Mouse (Mus musculus) liver, embryonic 11.5 days (tissue): ENCODE results near the gene Gm10638. TPM values are rescaled to one million over a fixed set of nuclear protein-coding genes. Genes with fewer than 3 reads are reported as not detected.

Source experiments
- ATAC-seq: fragments of 200-750 bp; cut with Nextera tagmentation; replicated peaks from 2 replicates; pipeline ENCODE4 v1.8.0; 2017; ENCODE audit warnings: moderate number of reproducible peaks, mild to moderate bottlenecking, moderate TSS enrichment, moderate library complexity; ENCODE audit not compliant: low FRiP score
- DNase-seq: peaks from one replicate; pipeline ENCODE4 v3.0.0-alpha.2; 2017; ENCODE audit warnings: low spot score
- H3K27ac ChIP-seq: fragments of 300-500 bp; sonication (generic); 2 replicates; pipeline ENCODE4 v1.5.1; 2014; ENCODE audit warnings: mild to moderate bottlenecking, low read depth, low read length, control low read depth
- H3K27me3 ChIP-seq: fragments of 300-500 bp; sonication (generic); replicated peaks from 2 replicates; pipeline ENCODE4 v1.6.1; 2014; ENCODE audit warnings: low read length, mixed read lengths; ENCODE audit not compliant: control insufficient read depth, insufficient read depth
- H3K36me3 ChIP-seq: fragments of 300-500 bp; sonication (generic); 2 replicates; pipeline ENCODE4 v1.6.1; 2014; ENCODE audit warnings: mild to moderate bottlenecking, low read length, moderate library complexity, mixed read lengths; ENCODE audit not compliant: control insufficient read depth, insufficient read depth
- H3K4me1 ChIP-seq: fragments of 300-500 bp; sonication (generic); replicated peaks from 2 replicates; pipeline ENCODE4 v1.6.1; 2014; ENCODE audit warnings: low read length, mixed read lengths; ENCODE audit not compliant: control insufficient read depth, insufficient read depth
- H3K4me2 ChIP-seq: fragments of 300-500 bp; sonication (generic); 2 replicates; pipeline ENCODE4 v1.6.1; 2014; ENCODE audit warnings: mild to moderate bottlenecking, control low read depth, moderate library complexity
- H3K4me3 ChIP-seq: fragments of 300-500 bp; sonication (generic); 2 replicates; pipeline ENCODE4 v1.5.1; 2014; ENCODE audit warnings: low read depth, low read length, control low read depth
- H3K9ac ChIP-seq: fragments of 300-500 bp; sonication (generic); 2 replicates; pipeline ENCODE4 v1.6.1; 2014; ENCODE audit warnings: low read depth, low read length, control low read depth
- H3K9me3 ChIP-seq: fragments of 300-500 bp; sonication (generic); 2 replicates; pipeline ENCODE4 v1.6.1; 2016; ENCODE audit warnings: low read length, inconsistent platforms, mixed read lengths; ENCODE audit not compliant: control insufficient read depth
- WGBS: fragments of 180-500 bp; shearing (Covaris S2); extraction: QIAGEN DNeasy Blood & Tissue Kit; methylation state at CpG from one replicate; pipeline ENCODE4 v1.1.7; 2014; 5-methylcytosine and 5-hydroxymethylcytosine counted together
- polyA plus RNA-seq: library from polyadenylated mRNA; unstranded; fragments of >200 nt; fragmentation: Nextera tagmentation; extraction: Ambion mirVana; gene quantifications from 2 replicates; pipeline ENCODE4 v1.2.1, GENCODE M21; 2014

Gm10638 gene
- polyA plus RNA-seq, 1 experiment from 2014 or later: 1.1 TPM

DNA sequence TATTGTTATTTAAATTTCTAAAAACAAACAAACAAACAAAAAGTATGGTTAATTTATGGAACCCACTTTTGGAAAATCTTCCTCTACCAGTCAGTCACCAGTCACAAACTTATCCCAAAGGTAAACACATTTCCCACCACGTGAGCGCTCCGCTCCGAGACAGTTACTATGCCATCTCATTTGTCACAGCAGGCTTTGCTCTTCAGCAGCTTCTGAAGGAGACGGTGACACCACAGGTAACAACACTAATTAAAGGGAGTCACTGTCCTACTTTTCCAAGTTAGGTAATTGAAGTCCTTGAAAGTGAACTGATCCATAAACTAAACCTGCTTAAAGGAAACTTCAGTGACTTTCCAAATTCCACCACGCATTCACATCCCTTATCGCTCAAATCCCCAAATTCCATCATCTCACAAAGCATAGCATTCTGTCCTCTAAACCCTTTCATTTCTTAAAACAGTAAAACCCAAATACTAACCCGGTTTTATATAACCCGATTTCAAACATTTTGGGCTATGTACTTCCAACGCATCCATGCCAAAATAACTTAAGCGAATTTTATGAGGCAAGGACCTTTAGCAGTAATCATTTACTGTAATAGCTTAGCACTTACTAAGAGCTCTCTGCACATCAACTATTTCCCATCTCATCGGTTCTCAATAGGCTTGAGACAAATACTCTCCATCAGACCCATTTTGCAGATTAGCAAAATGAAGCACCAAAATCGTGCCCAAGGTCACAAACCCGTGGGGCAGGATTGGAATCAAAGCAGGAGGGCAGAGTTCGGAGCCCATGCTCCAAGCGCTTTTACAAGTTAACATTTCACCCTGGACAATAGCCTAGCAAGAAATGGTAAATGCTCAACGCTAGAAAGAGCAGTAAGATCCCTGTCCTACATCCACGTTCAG lies 932 bp upstream of the Gm10638 start:
- H3K9me3 ChIP-seq: no peaks in the 10 kb centered on the region
- H3K4me3 ChIP-seq: peak overlapping the region; percentile 94
- peak overlapping the region; percentile 96 for H3K27ac ChIP-seq
- no peak for ATAC-seq
- H3K36me3 ChIP-seq: no peaks in the 10 kb centered on the region
- peaks cover 10% of the 10 kb centered on the region for H3K4me1 ChIP-seq
- WGBS: 6% methylated on average over 18 of the region's 18 CpGs
- H3K4me2 ChIP-seq: peak overlapping the region; percentile 72
- H3K9ac ChIP-seq: peak overlapping the region; percentile 94
- DNase-seq: no peak
- H3K27me3 ChIP-seq: no peaks in the 10 kb centered on the region

DNA sequence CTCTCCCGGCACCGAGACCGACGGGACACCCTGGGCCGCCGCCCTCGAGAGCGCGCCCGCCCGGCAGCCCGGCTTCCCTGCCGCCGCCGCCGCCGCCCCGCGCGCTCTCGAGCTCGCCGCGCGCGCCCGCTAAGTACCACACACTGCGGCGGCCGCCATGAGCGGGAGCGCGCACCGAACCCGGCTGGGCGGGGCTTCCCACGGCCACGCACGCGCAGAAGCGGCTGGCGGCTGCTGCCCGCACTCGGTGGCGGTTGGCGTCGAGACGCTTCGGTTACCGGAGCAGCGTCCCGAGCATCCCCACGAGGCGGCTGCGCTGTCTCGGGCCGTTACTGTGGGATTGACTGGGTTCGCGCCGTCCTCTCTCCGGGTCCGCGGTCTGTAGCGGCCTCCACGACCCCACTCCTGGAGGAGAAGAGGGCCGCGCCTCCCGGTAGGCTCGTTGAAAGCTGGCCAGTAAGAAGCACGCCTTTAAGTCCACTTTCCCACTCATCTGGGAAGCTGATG lies 489 bp downstream of the Gm10638 start:
- Histone ChIP-seq H3K27ac (peak overlapping the region; percentile 96), H3K36me3 (no peaks in the 10 kb centered on the region), H3K4me3 (peak overlapping the region; percentile 94), H3K4me1 (peaks cover 10% of the 10 kb centered on the region), H3K9ac (peak overlapping the region; percentile 94), H3K4me2 (peak overlapping the region; percentile 93), H3K27me3 (no peaks in the 10 kb centered on the region), H3K9me3 (no peaks in the 10 kb centered on the region)
- peak; percentile 96 for DNase-seq
- ATAC-seq: peak; percentile 83
- under 1% methylated on average over 69 of the region's 70 CpGs for WGBS

DNA sequence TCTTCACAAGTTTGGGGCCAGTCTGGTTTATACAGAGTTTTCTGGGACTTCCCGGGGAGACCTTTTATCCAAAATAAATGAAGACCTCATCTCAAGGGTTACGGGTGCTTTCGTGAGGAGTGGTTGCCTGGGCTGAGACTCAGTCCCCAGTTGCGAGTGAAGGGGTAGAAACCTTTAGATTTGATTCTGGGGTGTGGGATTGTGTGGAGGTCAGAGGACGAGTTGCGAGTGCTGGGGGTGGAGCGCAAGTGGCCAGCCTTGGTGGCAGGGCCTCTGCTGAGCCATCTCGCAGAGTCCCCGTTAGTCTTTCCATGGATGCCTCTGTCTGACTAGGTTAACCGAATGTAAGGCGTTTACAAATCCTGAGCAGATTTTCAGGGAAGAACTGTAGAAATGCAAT lies 1.0 kb downstream of the Gm10638 start:
- no peaks in the 10 kb centered on the region for H3K9me3 ChIP-seq
- WGBS: 1% methylated on average over 11 of the region's 11 CpGs
- ATAC-seq (peak; percentile 26; the same call in 1 of the 2 replicates), DNase-seq (no peak)
- H3K4me1 ChIP-seq: peaks cover 10% of the 10 kb centered on the region
- H3K36me3 ChIP-seq: no peaks in the 10 kb centered on the region
- H3K4me2 ChIP-seq: peak overlapping the region; percentile 93
- H3K4me3 ChIP-seq: peak overlapping the region; percentile 94
- peak overlapping the region; percentile 50; the same call in 1 of the 2 replicates for H3K27ac ChIP-seq
- H3K27me3 ChIP-seq: no peaks in the 10 kb centered on the region
- H3K9ac ChIP-seq: peak overlapping the region; percentile 94

DNA sequence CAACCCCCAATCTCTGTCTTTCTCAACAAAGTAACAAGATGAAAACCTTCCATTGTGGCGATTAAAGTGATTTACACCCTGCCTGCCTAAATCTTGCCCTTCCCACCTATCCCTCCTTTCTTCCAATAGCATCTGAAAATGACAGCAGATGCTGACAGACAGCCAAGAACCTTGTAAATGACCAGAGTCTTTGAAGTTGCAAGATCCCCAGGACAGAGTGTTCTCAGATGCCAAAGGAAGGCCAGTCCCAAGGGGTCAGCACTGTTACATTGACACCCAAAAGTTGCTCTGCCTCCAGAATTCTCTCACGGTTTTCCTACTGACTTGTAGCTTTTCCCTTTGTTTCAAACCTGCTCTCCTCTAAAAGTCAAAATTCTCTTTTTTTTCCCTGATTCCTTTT lies 4.3 kb downstream of the Gm10638 start:
- no peaks in the 10 kb centered on the region for H3K9me3 ChIP-seq
- ATAC-seq (no peak), DNase-seq (no peak)
- H3K36me3 ChIP-seq: no peaks in the 10 kb centered on the region
- 35% methylated on average over 2 of the region's 2 CpGs for WGBS
- H3K4me2 ChIP-seq: no peak overlapping the region
- H3K27ac ChIP-seq: no peak overlapping the region
- H3K4me3 ChIP-seq: no peak overlapping the region
- no peaks in the 10 kb centered on the region for H3K27me3 ChIP-seq
- no peak overlapping the region for H3K9ac ChIP-seq
- no peaks in the 10 kb centered on the region for H3K4me1 ChIP-seq

DNA sequence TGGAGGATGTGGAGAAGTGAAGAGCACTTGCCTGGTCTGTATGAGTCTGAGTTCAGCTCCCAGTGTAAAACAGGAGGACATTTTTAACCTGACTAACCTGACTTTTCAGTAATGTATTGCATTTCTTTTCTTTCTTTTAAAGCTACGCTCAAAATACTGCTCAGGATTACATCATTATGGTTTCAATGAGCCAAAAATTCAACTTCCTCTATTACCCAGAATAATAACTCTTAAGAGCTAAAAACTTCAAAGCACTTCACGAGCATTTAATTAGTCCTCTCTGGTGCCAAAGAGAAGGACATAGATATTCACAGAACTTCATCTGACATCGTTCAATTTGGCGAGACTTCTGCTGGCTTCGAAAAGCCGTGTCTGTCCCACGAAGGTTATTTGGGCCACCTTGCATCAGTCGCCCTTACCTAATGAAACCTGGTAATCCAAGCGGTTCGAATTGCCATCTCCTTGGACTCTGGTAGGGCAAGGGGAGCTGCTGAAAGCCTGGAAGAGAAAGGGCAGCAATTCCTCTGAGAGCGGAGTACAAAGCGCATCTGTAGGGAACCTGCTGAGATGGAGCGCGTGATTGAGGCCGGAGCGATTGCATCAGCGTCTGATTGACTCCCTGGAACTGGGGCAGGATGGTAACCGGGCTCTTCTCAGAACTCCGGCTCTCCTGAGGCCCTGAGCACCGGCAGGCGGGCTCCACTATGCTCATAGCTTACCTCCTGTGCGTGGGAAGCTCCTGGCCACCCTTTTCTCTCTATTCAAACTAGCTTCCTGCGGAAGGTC lies 11.6 kb downstream of the Gm10638 start:
- no peak overlapping the region for H3K4me3 ChIP-seq
- DNase-seq: no peak
- no peak overlapping the region for H3K27ac ChIP-seq

DNA sequence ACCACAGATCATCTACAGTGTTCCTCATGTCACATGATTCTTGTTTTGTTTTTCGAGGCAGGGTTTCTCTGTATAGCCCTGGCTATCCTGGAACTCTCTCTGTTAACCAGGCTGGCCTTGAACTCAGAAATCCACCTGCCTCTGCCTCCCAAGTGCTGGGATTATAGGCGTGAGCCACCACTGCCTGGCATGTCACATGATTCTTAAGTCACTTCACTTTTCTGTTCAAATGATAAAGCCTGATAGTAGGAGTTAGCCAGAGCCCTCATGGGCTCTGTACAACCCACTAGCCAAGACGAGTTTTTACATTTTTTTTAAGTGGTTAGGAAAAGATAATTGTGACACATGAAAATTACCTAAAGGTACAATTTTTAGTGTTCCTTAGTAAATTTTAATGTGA lies 13.2 kb downstream of the Gm10638 start:
- Histone ChIP-seq H3K9ac (no peak overlapping the region), H3K9me3 (no peaks in the 10 kb centered on the region), H3K4me1 (0 out of 2 replicates have a peak, but pooled peaks cover 4% of the 10 kb centered on the region), H3K27me3 (peaks cover 7% of the 10 kb centered on the region; the same call in 1 of the 2 replicates), H3K36me3 (no peaks in the 10 kb centered on the region), H3K4me3 (no peak overlapping the region), H3K27ac (no peak overlapping the region), H3K4me2 (no peak overlapping the region)
- DNase-seq (no peak), ATAC-seq (peak; percentile 58)
- 49% methylated on average over 3 of the region's 3 CpGs for WGBS

More for the DNA sequence above, 11.6 kb downstream of the Gm10638 start:
- H3K9ac ChIP-seq: no peak overlapping the region
- no peak overlapping the region for H3K4me2 ChIP-seq
- H3K9me3 ChIP-seq: no peaks in the 10 kb centered on the region
- no peaks in the 10 kb centered on the region for H3K27me3 ChIP-seq
- 40% methylated on average over 23 of the region's 23 CpGs for WGBS
- 0 out of 2 replicates have a peak, but pooled peaks cover 4% of the 10 kb centered on the region for H3K4me1 ChIP-seq
- ATAC-seq: no peak
- no peaks in the 10 kb centered on the region for H3K36me3 ChIP-seq

DNA sequence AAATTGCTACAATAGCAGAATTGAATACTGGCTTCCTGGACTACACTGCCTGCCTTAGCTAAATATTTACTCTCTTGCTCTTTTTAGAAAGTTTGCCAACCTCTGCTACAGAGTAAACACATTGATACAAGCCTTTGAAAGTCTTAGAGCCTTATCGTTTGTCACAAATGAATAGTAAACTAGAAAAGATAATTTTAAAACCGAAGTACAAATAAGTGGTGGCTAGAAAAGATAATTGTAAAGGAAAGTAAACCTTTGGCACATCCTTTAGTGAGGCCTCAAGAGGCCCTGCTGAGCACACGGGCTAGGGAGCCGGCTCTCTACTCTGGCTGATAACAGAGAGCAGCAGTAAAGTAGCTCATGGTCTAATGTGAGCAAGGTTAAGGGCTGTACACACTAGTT lies 13.6 kb downstream of the Gm10638 start:
- Histone ChIP-seq H3K27ac (0 out of 2 replicates have a peak overlapping the region, but pooled peaks have one; percentile 26), H3K4me3 (no peak overlapping the region), H3K9me3 (no peaks in the 10 kb centered on the region), H3K27me3 (peaks cover 7% of the 10 kb centered on the region; the same call in 1 of the 2 replicates), H3K36me3 (no peaks in the 10 kb centered on the region), H3K9ac (no peak overlapping the region), H3K4me1 (0 out of 2 replicates have a peak, but pooled peaks cover 4% of the 10 kb centered on the region), H3K4me2 (peak overlapping the region; percentile 23; the same call in 1 of the 2 replicates)
- DNase-seq (no peak), ATAC-seq (peak; percentile 90)
- WGBS: 32% methylated on average over 4 of the region's 4 CpGs

DNA sequence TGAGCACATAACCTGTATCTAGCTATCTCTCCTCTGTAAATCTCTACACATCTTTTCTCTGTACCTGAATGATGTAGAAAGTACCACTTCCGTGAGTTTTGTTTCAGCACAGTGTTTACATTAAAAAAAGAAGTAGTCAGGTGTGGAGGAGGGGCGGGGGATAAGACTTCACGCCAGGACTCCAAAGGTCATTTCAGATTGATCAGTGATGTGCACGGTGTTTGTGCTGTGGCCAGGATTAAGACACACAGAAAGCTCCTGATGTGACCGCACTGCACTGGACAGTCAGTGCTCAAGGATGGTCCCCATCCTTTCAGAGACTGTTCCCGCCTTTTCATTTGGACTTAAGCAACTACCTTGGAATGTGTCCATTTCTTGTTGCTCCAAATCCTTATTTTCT lies 15.2 kb downstream of the Gm10638 start:
- Histone ChIP-seq H3K27me3 (peaks cover 7% of the 10 kb centered on the region; the same call in 1 of the 2 replicates), H3K4me1 (0 out of 2 replicates have a peak, but pooled peaks cover 4% of the 10 kb centered on the region), H3K4me3 (no peak overlapping the region), H3K9me3 (no peaks in the 10 kb centered on the region), H3K36me3 (no peaks in the 10 kb centered on the region), H3K27ac (no peak overlapping the region), H3K9ac (no peak overlapping the region), H3K4me2 (no peak overlapping the region)
- DNase-seq (no peak), ATAC-seq (no peak)
- WGBS: 64% methylated on average over 6 of the region's 6 CpGs
